Mouse (Mus musculus): Measurements from ENCODE around the gene Fmnl2.

DNA sequence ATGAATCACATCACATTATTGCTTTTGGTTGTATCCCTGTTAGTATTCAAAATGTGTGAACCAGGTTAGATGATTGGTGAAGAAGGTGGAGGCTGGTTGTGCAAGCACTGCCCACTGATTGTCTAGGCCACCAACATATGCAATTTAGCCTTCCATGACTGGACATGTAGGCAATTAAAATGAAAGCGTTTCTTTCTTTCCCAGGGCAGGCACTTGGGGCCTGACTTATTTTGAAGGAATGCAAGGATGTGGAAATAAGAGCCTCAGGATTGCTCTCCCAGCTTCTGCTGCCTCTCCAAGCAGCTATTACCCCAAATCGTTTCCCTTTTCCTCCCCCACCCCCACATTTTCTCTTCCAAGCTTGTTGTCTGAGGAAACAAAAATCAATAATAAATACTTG is 29.6 kb downstream of the Fmnl2 start:
- no peak for TF ChIP-seq POLR2A (IDR thresholded peaks at IDR 0.05; ENCODE audit: borderline replicate concordance, low read depth, low read length)
- TF ChIP-seq CTCF (IDR thresholded peaks at IDR 0.05; ENCODE audit: low read depth, low read length) = no peak

Measured in bone marrow macrophage, adult 2 months (primary cell).